Mouse (Mus musculus) G1E (cell line): Measurements from ENCODE around the gene Cyp1a2. TPM values are rescaled to one million over a fixed set of nuclear protein-coding genes. Genes with fewer than 3 reads are reported as not detected.
"Not testable (repeated sequence)": the region's sequence is repeated elsewhere in the genome, so short reads cannot be mapped to it uniquely, and the experiment has no call there.

ENCODE experiments used
- ATAC-seq: 2 replicates; pipeline ENCODE4 v1.8.0; 2016; ENCODE audit warnings: mild to moderate bottlenecking; ENCODE audit not compliant: insufficient number of reproducible peaks, poor library complexity, low FRiP score, severe bottlenecking; ENCODE audit errors: extremely low read depth
- DNase-seq: peaks from one replicate; pipeline ENCODE4 v3.0.0; 2012; ENCODE audit warnings: low spot score
- H3K27me3 ChIP-seq: 2 replicates; pipeline ENCODE4 v1.6.1; 2012; ENCODE audit warnings: mild to moderate bottlenecking, low read length, inconsistent platforms; ENCODE audit not compliant: insufficient read depth
- H3K36me3 ChIP-seq: replicated peaks from 2 replicates; pipeline ENCODE3; 2012; ENCODE audit warnings: mild to moderate bottlenecking, inconsistent platforms
- H3K4me1 ChIP-seq: 2 replicates; pipeline ENCODE4 v1.6.1; 2012; ENCODE audit warnings: low read depth, low read length, inconsistent platforms, mixed read lengths; ENCODE audit not compliant: insufficient read depth
- H3K4me3 ChIP-seq: 2 replicates; pipeline ENCODE4 v1.5.1; 2012; ENCODE audit warnings: low read depth, mild to moderate bottlenecking, inconsistent platforms, low read length, moderate library complexity, mixed read lengths
- H3K9me3 ChIP-seq: replicated peaks from 2 replicates; pipeline ENCODE4 v1.6.1; 2012; ENCODE audit warnings: inconsistent platforms
- CTCF ChIP-seq: IDR thresholded peaks from 2 replicates; pipeline ENCODE4 v1.5.1; 2012; ENCODE audit warnings: low read depth, low read length, inconsistent platforms, mixed read lengths
- GATA1 ChIP-seq: IDR thresholded peaks from 2 replicates; pipeline ENCODE4 v1.6.1; 2012; ENCODE audit warnings: borderline replicate concordance, low read length, inconsistent platforms, mixed read lengths
- GATA2 ChIP-seq: IDR thresholded peaks from 2 replicates; pipeline ENCODE4 v1.6.1; 2012; ENCODE audit warnings: low read depth, low read length, inconsistent platforms, borderline replicate concordance
- POLR2AphosphoS5 ChIP-seq: IDR thresholded peaks from 2 replicates; pipeline ENCODE4 v1.6.1; 2012; ENCODE audit warnings: low read depth, low read length, inconsistent platforms; ENCODE audit not compliant: insufficient replicate concordance
- TAL1 ChIP-seq: conservative IDR thresholded peaks from 2 replicates; pipeline ENCODE4 v1.6.1; 2012; ENCODE audit warnings: low read depth, low read length, inconsistent platforms, mixed read lengths
- polyA plus RNA-seq: library from polyadenylated mRNA; stranded (reverse); fragments of >175 nt; gene quantifications from 2 replicates; pipeline ENCODE4 v1.2.3, GENCODE M21; 2012
- total RNA-seq, 2 experiments: library from RNA; stranded (forward) in 1 of 2; stranded (reverse) in 1 of 2; fragments of 200-1000 nt in 1 of 2; fragments of >200 nt in 1 of 2; fragmentation: Nextera tagmentation in 1 of 2; gene quantifications; 2 replicates each; pipeline ENCODE4 v1.2.3; 2014 to 2017

Gene Cyp1a2
- total and polyA plus RNA-seq, 3 experiments = not detected

DNA sequence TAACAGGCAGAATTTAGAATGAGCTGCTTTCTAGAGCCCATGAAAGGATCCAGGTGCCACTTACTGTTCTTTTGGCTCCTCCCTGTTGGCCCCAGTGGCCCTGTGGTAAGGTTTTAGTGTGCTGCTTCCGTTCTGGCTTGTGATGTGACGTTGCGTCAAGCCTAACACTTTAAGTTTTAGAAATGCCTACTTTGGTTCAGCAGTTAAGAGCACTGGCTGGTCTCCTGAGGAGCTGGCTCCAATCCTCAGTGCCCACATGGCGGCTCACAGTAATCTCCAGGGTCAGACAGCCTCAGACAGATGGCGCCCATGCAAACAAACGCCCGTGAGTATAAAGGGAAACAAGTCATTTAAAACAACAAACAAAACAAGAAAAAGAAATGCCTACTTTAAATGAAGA lies 34.9 kb upstream of the Cyp1a2 start:
- TF ChIP-seq GATA2 (no peak), CTCF (no peak), GATA1 (no peak), POLR2AphosphoS5 (no peak), TAL1 (no peak)
- Histone ChIP-seq H3K4me1 (no peaks in the 10 kb centered on the region; the same call in 1 of the 2 replicates), H3K36me3 (peaks cover 95% of the 10 kb centered on the region), H3K27me3 (no peaks in the 10 kb centered on the region), H3K9me3 (no peaks in the 10 kb centered on the region), H3K4me3 (no peak overlapping the region)
- ATAC-seq (no peak), DNase-seq (no peak)

DNA sequence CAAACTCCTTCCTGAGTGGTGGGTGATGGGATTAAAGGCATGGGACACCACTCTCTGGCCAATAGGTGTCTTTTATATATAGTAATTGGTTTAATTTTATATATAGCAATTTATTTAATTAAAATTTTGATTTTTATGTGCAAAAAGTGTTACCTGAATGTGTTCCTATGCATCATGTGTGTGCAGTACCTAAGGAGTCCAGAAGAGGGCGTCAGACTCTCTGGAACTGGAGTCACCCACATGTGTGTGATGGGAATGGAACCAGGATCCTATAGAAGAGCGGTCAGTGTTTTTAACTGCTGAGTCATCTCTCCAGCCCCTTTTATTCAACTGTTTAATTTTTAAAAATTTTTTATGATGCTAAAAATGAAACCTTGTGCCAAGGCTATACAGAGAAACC lies 28.7 kb upstream of the Cyp1a2 start:
- no peak overlapping the region for H3K4me3 ChIP-seq
- H3K4me1 ChIP-seq = peaks cover 25% of the 10 kb centered on the region
- 0 out of 2 replicates have a peak, but pooled peaks cover 3% of the 10 kb centered on the region for H3K9me3 ChIP-seq
- no peak for DNase-seq
- peaks cover 61% of the 10 kb centered on the region for H3K36me3 ChIP-seq
- no peak for ATAC-seq
- no peaks in the 10 kb centered on the region for H3K27me3 ChIP-seq
- no peak for TF ChIP-seq CTCF
- TF ChIP-seq GATA2 = no peak
- TF ChIP-seq GATA1 = no peak
- no peak for TF ChIP-seq TAL1
- TF ChIP-seq POLR2AphosphoS5 = no peak

DNA sequence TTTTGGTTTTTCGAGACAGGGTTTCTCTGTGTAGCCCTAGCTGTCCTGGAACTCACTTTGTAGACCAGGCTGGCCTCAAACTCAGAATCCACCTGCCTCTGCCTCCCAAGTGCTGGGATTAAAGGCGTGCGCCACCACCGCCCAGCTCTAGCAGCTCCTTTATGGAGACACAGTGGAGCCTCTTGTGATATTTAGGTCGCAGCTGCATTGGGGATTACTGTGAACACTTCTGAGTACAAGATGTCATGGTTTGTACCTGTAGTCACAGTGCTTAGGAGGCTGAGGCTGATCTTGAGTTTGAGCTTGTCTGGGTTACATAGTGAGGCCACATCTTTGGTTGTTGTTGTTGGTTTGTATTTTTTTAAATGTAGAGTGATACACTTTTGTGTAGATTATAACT lies 26.7 kb upstream of the Cyp1a2 start:
- peaks cover 42% of the 10 kb centered on the region for H3K36me3 ChIP-seq
- ATAC-seq, H3K27me3 ChIP-seq, H3K4me3 ChIP-seq, DNase-seq, H3K9me3 ChIP-seq: not testable (repeated sequence)
- H3K4me1 ChIP-seq = peaks cover 25% of the 10 kb centered on the region

DNA sequence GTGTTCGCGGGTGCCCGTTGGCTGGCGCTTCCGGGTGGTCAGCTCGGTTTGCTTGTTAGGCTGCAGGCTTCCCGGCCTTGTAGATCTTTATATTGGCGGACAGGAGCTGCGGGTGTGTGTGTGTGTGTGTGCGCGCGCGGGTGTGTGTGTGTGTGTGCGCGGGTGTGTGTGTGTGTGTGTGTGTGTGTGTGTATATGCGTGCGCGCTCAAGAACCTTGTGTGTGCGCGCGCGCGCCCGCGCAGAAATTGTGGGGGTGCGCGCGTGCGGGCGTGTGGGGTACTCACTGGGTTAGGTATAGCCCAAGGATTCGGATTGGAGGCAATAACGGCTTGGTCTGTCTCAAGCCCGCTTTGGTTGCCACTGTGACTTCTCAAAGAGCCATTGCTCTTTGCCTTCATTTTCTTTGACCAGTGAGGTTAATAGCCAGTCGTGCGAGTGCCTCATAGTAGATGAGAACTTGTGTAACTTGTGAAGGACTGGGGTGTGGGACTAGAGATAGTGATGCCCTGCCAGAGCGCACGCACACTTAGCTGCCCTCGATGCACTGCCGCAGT lies 25.3 kb upstream of the Cyp1a2 start:
- peaks cover 5% of the 10 kb centered on the region; the same call in 1 of the 2 replicates for H3K27me3 ChIP-seq
- no peak for TF ChIP-seq CTCF
- TF ChIP-seq GATA1 = no peak
- no peak for TF ChIP-seq POLR2AphosphoS5
- no peak for TF ChIP-seq GATA2
- TF ChIP-seq TAL1 = no peak
- DNase-seq (peak; percentile 15), ATAC-seq (no peak)
- peaks cover 28% of the 10 kb centered on the region for H3K36me3 ChIP-seq
- peak overlapping the region; percentile 96 for H3K4me3 ChIP-seq
- H3K9me3 ChIP-seq = 0 out of 2 replicates have a peak, but pooled peaks cover 3% of the 10 kb centered on the region
- peaks cover 25% of the 10 kb centered on the region for H3K4me1 ChIP-seq

DNA sequence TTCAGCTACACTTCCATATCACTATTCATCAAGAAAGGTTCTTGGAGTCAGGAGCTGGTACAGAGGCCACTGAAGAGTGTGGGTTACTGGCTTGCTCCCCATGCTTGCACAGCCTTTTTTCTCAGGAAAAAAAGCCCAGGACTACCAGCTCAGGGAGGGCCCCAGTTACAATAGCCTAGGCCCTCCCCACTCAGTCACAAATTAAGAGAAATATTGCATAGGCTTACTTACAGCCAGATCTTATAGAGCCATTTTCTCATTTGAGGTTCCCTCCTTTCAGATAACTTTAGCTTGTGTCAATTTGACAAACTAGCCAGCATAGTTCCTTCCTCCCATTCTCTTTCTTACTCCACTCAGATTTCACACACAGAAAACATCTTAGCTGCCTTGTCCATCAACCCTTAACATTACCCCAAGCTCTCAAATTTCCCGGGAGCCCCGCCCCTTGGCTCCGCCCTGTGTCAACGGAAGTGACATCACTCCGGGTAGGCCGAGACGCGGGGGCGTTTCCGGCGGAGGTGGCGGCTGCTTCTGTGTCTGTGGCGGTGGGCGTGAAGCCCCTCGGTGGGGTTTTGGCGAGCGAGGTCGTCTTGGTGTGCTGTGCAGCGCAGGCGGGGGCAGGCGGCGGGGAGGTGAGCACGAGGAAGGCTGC lies 24.7 kb upstream of the Cyp1a2 start, which contains the start of gene Edc3:
Edc3 (plus strand) TSS at position 473 of the 652 bp plus-strand sequence.
- peaks cover 8% of the 10 kb centered on the region for H3K27me3 ChIP-seq
- peak; percentile 68 for ATAC-seq
- no peak for TF ChIP-seq POLR2AphosphoS5
- TF ChIP-seq TAL1 = no peak
- TF ChIP-seq GATA2 = no peak
- H3K4me1 ChIP-seq = peaks cover 25% of the 10 kb centered on the region
- H3K9me3 ChIP-seq = 0 out of 2 replicates have a peak, but pooled peaks cover 3% of the 10 kb centered on the region
- DNase-seq = peak; percentile 95
- peak within 1 kb of the TSS; percentile 96 for H3K4me3 ChIP-seq
- H3K36me3 ChIP-seq = peaks cover 23% of the 10 kb centered on the region

DNA sequence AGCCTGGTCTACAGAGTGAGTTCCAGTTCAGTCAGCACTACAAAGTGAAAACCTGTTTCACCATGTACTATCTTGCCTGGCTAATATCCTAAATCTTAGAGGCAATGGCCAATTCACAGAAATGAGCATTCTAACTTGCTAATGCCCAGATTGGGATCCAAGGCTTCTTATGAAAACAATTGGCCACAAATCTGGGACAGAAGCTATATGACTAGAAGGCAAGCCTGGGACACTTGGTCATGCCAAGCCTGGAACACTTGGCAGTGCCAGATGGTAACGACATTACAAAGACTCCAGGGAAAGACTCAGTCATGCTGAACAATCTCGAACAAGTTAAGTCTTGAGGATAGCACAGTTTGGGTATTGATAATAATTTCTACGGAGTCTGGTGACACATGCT lies 23.0 kb upstream of the Cyp1a2 start:
- no peak for DNase-seq
- H3K4me3 ChIP-seq = no peak overlapping the region
- H3K36me3 ChIP-seq = peaks cover 10% of the 10 kb centered on the region
- ATAC-seq = no peak
- peaks cover 24% of the 10 kb centered on the region for H3K27me3 ChIP-seq
- TF ChIP-seq TAL1 = no peak
- TF ChIP-seq CTCF = no peak
- TF ChIP-seq POLR2AphosphoS5 = no peak
- TF ChIP-seq GATA1 = no peak
- no peak for TF ChIP-seq GATA2
- 0 out of 2 replicates have a peak, but pooled peaks cover 3% of the 10 kb centered on the region for H3K9me3 ChIP-seq
- H3K4me1 ChIP-seq = peaks cover 25% of the 10 kb centered on the region
